Mouse (Mus musculus): Measurements from ENCODE around the gene Twf2. TPM values are rescaled to one million over a fixed set of nuclear protein-coding genes. Genes with fewer than 3 reads are reported as not detected.

The Twf2 gene
- total RNA-seq, 2 experiments from 2014 or later = 60.6 to 63.0 TPM

- DNase-seq (ENCODE audit: low spot score in 2 of 2) = no peak
- intact Hi-C loops (cut with DNase I) = no loop called here
These were observed 27.2 kb upstream of the Twf2 start for GRCm38 (mm10) chr9:106175552-106176200.

- no peak for DNase-seq (ENCODE audit: low spot score in 2 of 2)
- intact Hi-C loops (cut with DNase I) = no loop called here
These were observed 26.1 kb upstream of the Twf2 start for GRCm38 (mm10) chr9:106176769-106177168.

GRCm38 (mm10) chr9:106177799-106178198 is 25.1 kb upstream of the Twf2 start:
- intact Hi-C loops (cut with DNase I) = no loop called here

DNA sequence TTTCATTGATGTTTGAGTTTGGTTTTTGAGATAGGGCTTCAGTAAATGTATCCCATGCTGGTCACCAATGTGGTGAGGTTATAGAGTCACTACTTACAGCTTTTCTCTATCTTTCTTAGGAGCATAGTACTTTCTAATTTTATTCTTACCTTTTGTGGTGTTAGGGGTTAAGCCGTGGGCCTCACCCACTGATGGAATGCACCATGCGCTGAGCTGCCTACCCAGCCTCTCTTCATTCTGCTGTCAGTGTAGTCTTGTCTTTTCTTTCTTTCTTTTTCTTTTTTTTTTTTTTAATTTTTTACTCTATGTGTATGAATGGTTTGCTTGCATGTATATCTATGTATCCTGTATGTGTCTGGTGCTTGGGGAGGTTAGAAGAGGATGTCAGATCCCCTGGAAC is 23.5 kb upstream of the Twf2 start:
- no peak for DNase-seq (ENCODE audit: low spot score in 2 of 2)
- intact Hi-C loops (cut with DNase I) = no loop called here

More at GRCm38 (mm10) chr9:106177799-106178198, 25.1 kb upstream of the Twf2 start:
- no peak for DNase-seq (ENCODE audit: low spot score in 2 of 2)

DNA sequence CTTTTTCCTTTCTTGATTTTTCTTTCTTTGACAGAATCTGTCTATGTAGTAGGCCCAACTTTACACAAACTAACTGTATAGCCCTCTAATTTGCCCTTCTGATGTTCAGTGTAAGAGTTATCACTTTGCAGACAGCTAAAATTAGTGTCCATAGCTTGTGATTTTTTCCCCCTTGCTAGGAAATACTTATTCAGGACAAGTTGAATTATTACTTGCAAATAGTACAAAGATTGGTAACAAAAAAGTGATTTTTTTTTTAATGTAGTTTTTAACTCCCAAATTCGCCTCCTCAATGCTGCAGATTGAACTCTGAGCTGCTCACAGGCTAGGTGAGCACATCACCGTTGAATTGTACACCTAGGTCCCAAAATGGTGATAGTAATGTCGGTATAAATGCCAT is 22.9 kb upstream of the Twf2 start:
- no peak for DNase-seq (ENCODE audit: low spot score in 2 of 2)
- intact Hi-C loops (cut with DNase I) = no loop called here

DNA sequence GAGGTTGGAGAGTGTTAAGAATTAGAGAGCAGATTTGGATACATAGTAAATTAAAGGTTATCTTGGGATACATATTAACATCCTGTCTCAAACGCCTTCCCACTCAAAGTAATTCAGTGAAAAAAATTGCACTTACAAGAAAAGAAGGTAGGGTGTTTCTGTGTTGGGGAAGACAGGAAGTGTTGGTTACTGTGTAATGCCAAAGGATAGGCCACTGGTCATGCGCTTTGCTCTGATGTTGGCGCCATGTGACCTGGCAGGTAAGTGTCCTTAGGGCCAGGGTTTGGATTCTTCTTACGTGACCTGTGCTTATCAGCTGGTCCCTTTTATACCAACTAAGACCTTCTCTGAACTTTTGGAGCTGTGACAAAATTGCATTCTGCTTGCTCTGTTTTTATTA is 20.8 kb upstream of the Twf2 start:
- no peak for DNase-seq (ENCODE audit: low spot score in 2 of 2)
- intact Hi-C loops (cut with DNase I) = no loop called here

DNA sequence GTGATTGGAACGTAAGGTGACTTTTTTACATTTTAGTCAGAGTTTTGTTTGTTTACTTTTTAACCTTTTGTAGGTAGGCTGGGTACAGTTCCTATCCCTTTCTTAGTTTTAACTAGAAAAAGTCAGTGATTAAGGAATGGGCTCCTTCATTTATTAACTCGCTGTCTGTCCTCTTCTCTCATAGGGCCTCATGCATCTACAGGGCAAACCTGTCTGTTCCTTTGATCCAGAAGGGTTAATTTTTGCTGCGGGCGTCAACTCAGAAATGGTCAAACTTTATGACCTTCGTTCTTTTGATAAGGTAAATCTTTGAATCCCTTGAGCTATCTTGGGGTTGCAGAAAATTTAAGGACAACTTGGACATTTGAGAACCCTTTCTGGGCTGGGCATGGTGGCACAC is 18.9 kb upstream of the Twf2 start:
- DNase-seq (ENCODE audit: low spot score in 2 of 2) = no peak
- intact Hi-C loops (cut with DNase I) = no loop called here

GRCm38 (mm10) chr9:106191355-106191754 is 11.6 kb upstream of the Twf2 start:
- no peak for DNase-seq (ENCODE audit: low spot score in 2 of 2)
- intact Hi-C loops (cut with DNase I) = no loop called here

DNA sequence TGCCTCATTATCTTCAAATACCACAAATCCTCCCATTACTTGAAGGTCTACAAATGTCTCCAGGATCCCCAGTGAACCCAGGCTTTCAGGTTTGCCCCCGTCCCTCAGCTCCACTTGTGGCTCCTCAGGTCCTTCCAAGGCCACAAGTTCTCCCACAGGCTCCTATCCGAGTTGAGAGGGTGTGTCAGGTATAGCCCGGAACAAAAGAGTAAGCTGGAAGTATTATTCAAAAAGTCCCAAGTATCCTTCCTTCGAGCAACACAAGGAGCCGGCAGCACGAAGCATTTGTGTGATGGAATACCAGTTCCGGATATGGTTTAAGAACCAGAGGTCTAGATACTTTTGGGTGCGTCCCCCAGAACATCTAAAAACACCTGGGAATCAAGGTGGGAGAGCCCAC is 10.9 kb upstream of the Twf2 start:
- no peak for DNase-seq (ENCODE audit: low spot score in 2 of 2)
- intact Hi-C loops (cut with DNase I) = no loop called here

GRCm38 (mm10) chr9:106192998-106193397 is 9.9 kb upstream of the Twf2 start:
- intact Hi-C loops (cut with DNase I) = no loop called here
- DNase-seq (ENCODE audit: low spot score in 2 of 2) = peak in 1 of 2 experiments; percentile 59

DNA sequence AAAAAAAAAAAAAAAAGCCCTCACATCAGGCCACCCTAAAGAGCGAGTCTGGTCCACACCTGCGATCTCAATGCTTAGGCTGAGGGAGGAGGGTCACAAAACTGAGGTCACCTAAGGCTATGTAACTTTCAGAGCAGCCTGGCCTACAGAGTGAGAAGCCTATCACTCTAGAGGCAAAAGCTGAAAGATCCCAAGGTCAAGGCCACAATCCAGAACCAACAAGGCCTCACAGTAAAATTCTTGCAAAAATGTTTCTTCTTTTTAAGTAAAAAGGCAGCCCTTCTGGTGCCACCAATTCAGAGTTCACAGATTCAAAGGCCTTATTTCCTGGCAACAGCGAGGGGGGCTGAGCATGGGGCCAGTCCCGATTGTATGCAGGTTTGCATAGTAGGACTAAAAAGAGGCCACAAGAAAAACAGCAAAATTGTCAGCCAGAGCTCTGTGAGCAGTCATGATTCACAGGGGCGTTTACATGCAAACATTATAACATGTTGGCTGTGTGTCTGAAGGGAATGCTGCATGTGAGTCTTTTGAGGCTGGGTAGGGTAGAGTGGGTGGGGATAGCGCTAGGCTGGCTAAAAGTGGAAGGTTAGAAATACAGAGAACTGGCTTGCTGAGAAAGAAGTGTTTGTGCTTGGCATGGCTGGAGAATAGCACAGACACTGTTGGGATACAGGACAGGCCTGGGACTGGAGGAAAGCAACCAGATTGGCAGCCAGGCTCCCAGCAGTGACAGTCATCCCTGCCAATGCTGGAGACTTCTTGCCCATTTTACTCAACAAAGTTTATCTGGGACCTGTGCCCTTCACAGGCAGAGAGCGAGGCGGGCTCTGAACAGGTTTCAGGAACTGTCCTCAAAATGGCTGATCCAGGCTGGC is 8.7 kb upstream of the Twf2 start:
- peak in 1 of 2 experiments; percentile 38 for DNase-seq (ENCODE audit: low spot score in 2 of 2)
- intact Hi-C loops (cut with DNase I) = no loop called here

DNA sequence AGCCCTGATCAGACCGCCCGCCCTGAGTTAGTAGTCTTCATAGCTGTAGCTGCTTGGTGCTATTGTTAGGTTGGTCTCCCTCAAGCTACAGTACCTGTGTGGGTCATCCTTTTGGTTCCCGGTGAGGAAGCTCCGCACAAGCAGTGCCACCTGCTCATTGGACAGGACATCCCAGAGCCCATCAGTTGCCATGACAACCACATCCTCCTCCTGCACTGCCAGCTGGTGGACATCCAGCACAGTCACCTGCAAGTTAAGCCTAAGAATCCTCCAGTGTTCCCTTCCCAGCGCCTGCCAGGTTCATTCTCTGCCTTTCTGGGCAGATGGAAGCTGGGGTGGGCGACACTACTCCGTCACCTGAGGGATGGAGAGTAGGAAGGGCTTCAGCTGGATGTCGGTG is 7.2 kb upstream of the Twf2 start:
- intact Hi-C loops (cut with DNase I) = no loop called here
- DNase-seq (ENCODE audit: low spot score in 2 of 2) = peak; percentile 52 to 56

GRCm38 (mm10) chr9:106197081-106197713 is 5.7 kb upstream of the Twf2 start:
- intact Hi-C loops (cut with DNase I) = no loop called here
- DNase-seq (ENCODE audit: low spot score in 2 of 2) = no peak

DNA sequence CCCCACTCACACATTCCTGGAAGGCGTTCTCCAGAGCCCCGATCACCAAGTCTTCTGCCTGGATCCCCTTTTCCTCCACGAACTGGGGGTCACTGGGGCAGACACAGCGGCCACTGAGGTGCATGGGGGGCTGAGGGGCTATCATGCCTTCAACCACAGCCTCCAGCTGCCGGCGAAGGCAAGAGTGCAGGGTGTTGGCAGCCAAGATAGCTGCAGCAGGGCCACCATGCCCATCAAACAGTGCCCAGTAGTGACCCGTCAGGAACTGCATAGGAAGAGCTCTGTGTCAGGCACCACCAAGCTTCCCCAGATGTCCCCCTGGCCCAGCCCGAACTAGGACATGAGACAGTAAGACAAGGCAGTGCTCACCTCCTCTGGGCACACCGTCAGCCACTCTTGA is 5.2 kb upstream of the Twf2 start:
- DNase-seq (ENCODE audit: low spot score in 2 of 2) = no peak
- intact Hi-C loops (cut with DNase I) = no loop called here

DNA sequence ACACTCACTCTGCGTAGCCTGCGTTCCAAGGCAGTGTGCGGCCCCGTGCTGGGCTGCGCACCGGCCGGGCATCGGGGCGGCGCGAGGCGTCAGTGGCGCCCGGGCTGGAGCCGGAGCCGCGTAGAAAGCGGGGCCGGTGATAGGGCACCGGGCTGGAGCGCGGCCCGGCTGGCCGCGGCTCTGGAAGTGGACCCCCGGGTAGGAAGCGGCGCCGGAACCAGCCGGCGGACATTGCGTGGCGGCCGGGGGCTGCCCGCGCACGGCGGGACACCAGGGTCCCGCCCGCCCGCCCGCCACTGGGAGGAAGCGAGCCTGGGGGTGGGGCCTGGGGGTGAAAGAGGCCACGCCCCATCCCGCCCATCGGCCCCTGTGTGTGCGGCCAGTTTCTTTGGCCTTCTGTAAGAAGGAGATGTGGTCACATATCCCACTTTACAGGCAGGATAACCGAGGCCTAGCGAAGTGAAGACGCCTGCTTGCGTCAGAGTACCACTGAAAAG is 3.9 kb upstream of the Twf2 start:
- peak in 1 of 2 experiments; percentile 50 for DNase-seq (ENCODE audit: low spot score in 2 of 2)

GRCm38 (mm10) chr9:106199535-106200272 is 3.2 kb upstream of the Twf2 start, which contains the start of gene Ppm1m:
Gene Ppm1m, minus strand, starts transcription at chr9:106199746.
- DNase-seq (ENCODE audit: low spot score in 2 of 2) = no peak
- intact Hi-C loops (cut with DNase I) = no loop called here

More for the DNA sequence above, 3.9 kb upstream of the Twf2 start:
- intact Hi-C loops (cut with DNase I) = no loop called here

DNA sequence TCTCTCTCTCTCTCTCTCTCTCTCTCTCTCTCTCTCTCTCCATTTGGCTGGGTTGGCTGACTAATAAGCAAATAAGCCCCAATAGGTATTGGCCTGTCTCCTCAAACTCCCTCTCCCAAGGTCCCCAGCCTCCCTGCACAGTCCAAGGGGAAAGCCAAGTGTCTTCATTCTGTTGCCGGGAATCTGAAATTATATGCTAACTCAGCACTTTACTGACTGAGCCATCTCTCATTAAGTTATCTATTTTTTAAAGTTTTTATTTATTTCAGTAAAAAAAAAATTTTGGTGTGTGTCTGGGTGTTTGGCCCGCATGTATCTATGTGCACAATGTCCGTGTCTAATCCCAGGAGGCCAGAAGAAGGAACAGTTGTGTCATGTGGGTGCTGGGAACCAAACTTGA is 1.0 kb upstream of the Twf2 start:
- intact Hi-C loops (cut with DNase I) = no loop called here
- DNase-seq (ENCODE audit: low spot score in 2 of 2) = no peak

- no peak for DNase-seq (ENCODE audit: low spot score in 2 of 2)
- intact Hi-C loops (cut with DNase I) = no loop called here
These were observed 1.3 kb downstream of the Twf2 start for GRCm38 (mm10) chr9:106203990-106204851.
